Mouse (Mus musculus) lung, embryonic 15.5 days (tissue): ENCODE measurements around the gene Cdh16. TPM values are rescaled to one million over a fixed set of nuclear protein-coding genes. Genes with fewer than 3 reads are reported as not detected.

Experiments used
- ATAC-seq: fragments of 200-750 bp; cut with Nextera tagmentation; 2 replicates; pipeline ENCODE4 v1.8.0; 2017; ENCODE audit warnings: moderate number of reproducible peaks, borderline replicate concordance; ENCODE audit not compliant: low FRiP score, low TSS enrichment; ENCODE audit errors: extremely low read depth
- H3K27ac ChIP-seq: fragments of 300-500 bp; sonication (generic); 2 replicates; pipeline ENCODE4 v1.5.1; 2015; ENCODE audit warnings: moderate library complexity, mild to moderate bottlenecking, inconsistent platforms
- H3K27me3 ChIP-seq: fragments of 300-500 bp; sonication (generic); 2 replicates; pipeline ENCODE4 v1.6.1; 2015; ENCODE audit warnings: inconsistent platforms
- H3K36me3 ChIP-seq: fragments of 300-500 bp; sonication (generic); 2 replicates; pipeline ENCODE4 v1.6.1; 2015; ENCODE audit warnings: inconsistent platforms
- H3K4me1 ChIP-seq: fragments of 300-500 bp; sonication (generic); 2 replicates; pipeline ENCODE4 v1.6.1; 2015; ENCODE audit warnings: inconsistent platforms
- H3K4me2 ChIP-seq: fragments of 300-500 bp; sonication (generic); 2 replicates; pipeline ENCODE4 v1.6.1; 2015; ENCODE audit warnings: inconsistent platforms, mild to moderate bottlenecking, moderate library complexity
- H3K4me3 ChIP-seq: fragments of 300-500 bp; sonication (generic); 2 replicates; pipeline ENCODE4 v1.5.1; 2015; ENCODE audit warnings: mild to moderate bottlenecking, inconsistent platforms
- H3K9ac ChIP-seq: fragments of 300-500 bp; sonication (generic); 2 replicates; pipeline ENCODE4 v1.6.1; 2015; ENCODE audit warnings: inconsistent platforms
- H3K9me3 ChIP-seq: fragments of 300-500 bp; sonication (generic); 2 replicates; pipeline ENCODE4 v1.6.1; 2016; ENCODE audit warnings: inconsistent platforms
- WGBS: fragments of 180-500 bp; shearing (Covaris S2); methylation state at CpG from one replicate; pipeline ENCODE4 v1.1.7; 2015; 5-methylcytosine and 5-hydroxymethylcytosine counted together
- polyA plus RNA-seq: library from polyadenylated mRNA; unstranded; fragments of >200 nt; fragmentation: Nextera tagmentation; extraction: Ambion mirVana; gene quantifications from 2 replicates; pipeline ENCODE4 v1.2.1, GENCODE M21; 2015

Cdh16 gene
- polyA plus RNA-seq, 1 experiment from 2014 or later, result 53.5 TPM

GRCm38 (mm10) chr8:104610185-104610766, 13.9 kb downstream of the Cdh16 start:
- Histone ChIP-seq H3K4me1 (peaks cover 10% of the 10 kb centered on the region), H3K4me2 (no peak overlapping the region), H3K9me3 (no peaks in the 10 kb centered on the region), H3K4me3 (no peak overlapping the region), H3K36me3 (no peaks in the 10 kb centered on the region), H3K27ac (0 out of 2 replicates have a peak overlapping the region, but pooled peaks have one; percentile 50), H3K9ac (no peak overlapping the region), H3K27me3 (no peaks in the 10 kb centered on the region)
- ATAC-seq, result no peak
- 60% methylated on average over 12 of the region's 12 CpGs for WGBS

- Histone ChIP-seq H3K36me3 (no peaks in the 10 kb centered on the region), H3K4me1 (peaks cover 10% of the 10 kb centered on the region), H3K4me2 (no peak overlapping the region), H3K27ac (no peak overlapping the region), H3K4me3 (no peak overlapping the region), H3K9me3 (no peaks in the 10 kb centered on the region), H3K9ac (no peak overlapping the region), H3K27me3 (no peaks in the 10 kb centered on the region)
- ATAC-seq, result no peak
- 72% methylated on average over 8 of the region's 8 CpGs for WGBS
These were observed 15.0 kb downstream of the Cdh16 start for GRCm38 (mm10) chr8:104609222-104609621.

GRCm38 (mm10) chr8:104607944-104608343, 16.3 kb downstream of the Cdh16 start:
- Histone ChIP-seq H3K4me2 (no peak overlapping the region), H3K4me3 (no peak overlapping the region), H3K4me1 (peaks cover 10% of the 10 kb centered on the region), H3K9ac (no peak overlapping the region), H3K36me3 (no peaks in the 10 kb centered on the region), H3K27ac (no peak overlapping the region), H3K27me3 (no peaks in the 10 kb centered on the region), H3K9me3 (no peaks in the 10 kb centered on the region)
- 82% methylated on average over 2 of the region's 2 CpGs for WGBS
- no peak for ATAC-seq

- Histone ChIP-seq H3K4me2 (no peak overlapping the region), H3K4me1 (peaks cover 16% of the 10 kb centered on the region), H3K4me3 (no peak overlapping the region), H3K27me3 (no peaks in the 10 kb centered on the region), H3K9me3 (no peaks in the 10 kb centered on the region), H3K27ac (no peak overlapping the region), H3K36me3 (no peaks in the 10 kb centered on the region), H3K9ac (no peak overlapping the region)
- WGBS, result 36% methylated on average over 6 of the region's 6 CpGs
- ATAC-seq, result no peak
These were observed 17.9 kb downstream of the Cdh16 start for GRCm38 (mm10) chr8:104606329-104606728.

DNA sequence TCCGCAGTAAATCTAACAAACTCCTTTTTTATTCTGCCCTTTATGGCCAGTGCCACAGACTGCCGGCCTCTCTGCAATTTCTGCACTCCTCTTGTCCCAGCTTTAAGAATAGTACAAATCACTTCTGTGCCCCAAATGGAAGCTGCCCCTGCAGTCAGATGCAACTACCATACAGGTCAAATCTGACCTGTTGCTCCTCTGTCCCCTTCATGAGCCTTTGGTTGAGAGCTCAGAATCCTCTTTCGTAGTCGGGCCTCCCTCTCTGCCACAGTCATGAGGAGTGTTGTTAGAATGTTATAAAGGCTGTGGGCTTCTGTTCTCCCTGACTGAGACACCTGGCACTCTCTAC, 21.0 kb downstream of the Cdh16 start:
- WGBS, result 58% methylated on average over 4 of the region's 4 CpGs
- Histone ChIP-seq H3K9me3 (no peaks in the 10 kb centered on the region), H3K36me3 (no peaks in the 10 kb centered on the region), H3K9ac (no peak overlapping the region), H3K4me3 (no peak overlapping the region), H3K4me2 (no peak overlapping the region), H3K4me1 (peaks cover 16% of the 10 kb centered on the region), H3K27ac (no peak overlapping the region), H3K27me3 (no peaks in the 10 kb centered on the region)
- ATAC-seq, result no peak

DNA sequence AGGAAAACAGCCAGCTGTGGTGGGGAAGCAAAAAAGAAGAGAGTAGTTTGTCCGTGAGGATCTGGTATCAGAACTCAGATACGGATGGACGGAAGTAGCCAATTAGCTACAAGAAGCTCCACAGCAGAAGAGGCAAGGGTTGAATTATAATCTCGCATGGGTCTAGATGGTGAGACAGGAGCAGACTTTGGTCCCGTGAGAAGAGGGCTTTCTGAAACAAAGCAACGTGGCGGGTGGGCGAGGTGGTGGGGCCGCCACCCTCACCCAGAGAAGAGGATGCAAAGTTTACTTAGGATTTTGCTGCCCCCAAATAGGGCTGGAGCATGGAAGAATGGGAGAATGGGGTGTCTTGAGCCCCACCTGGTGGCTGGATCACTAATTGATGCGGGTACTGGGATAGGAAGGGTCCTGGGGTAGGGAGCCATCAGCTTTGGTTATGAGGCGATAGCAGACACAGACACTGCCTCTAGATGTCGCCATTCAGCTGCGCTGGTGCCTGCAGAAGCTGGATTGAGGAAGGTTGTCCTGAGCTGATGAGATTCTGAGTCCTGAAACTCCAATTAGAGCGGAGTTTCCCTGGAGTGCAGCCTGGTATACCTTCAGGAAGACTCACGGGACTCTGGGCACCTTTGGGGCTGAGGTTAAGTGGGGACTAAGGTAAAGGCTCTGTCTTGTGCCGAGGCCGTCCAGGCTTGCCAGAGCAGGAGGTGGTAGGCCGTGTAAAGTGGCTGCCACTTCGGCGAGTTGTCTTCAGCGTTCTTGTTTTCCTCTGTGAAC, 21.5 kb downstream of the Cdh16 start:
- H3K27ac ChIP-seq, result no peak overlapping the region
- peak; percentile 90 for ATAC-seq
- 17% methylated on average over 21 of the region's 21 CpGs for WGBS
- peaks cover 20% of the 10 kb centered on the region for H3K4me1 ChIP-seq
- no peaks in the 10 kb centered on the region for H3K9me3 ChIP-seq
- H3K9ac ChIP-seq, result peak overlapping the region; percentile 22
- no peaks in the 10 kb centered on the region for H3K27me3 ChIP-seq
- peak overlapping the region; percentile 64 for H3K4me2 ChIP-seq
- no peaks in the 10 kb centered on the region for H3K36me3 ChIP-seq
- H3K4me3 ChIP-seq, result peak overlapping the region; percentile 33

DNA sequence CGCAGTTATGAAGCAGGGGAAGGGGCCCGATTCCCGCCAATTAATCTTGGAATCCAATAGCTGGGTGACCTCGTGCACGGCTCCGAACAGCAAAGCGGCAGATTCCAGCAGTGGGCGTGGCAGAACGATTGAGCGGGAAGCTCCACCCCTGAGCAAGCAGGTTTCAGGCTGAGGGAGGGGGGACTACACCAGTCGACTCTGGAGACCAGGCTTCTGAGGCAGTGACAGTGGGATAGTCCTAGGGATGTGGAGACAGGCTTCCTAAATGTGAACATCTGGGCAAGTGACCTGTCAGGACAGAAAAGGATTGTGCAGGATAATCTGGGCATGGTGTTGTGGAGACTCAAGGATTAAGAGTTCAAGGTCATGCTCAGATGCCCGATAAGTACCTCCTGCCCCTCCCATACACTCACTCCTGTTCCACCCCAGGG, 22.2 kb downstream of the Cdh16 start:
- peak overlapping the region; percentile 64 for H3K4me2 ChIP-seq
- peak overlapping the region; percentile 33 for H3K4me3 ChIP-seq
- H3K9ac ChIP-seq, result peak overlapping the region; percentile 22; the same call in 1 of the 2 replicates

GRCm38 (mm10) chr8:104601386-104601785, 22.8 kb downstream of the Cdh16 start:
- H3K9me3 ChIP-seq, result no peaks in the 10 kb centered on the region
- WGBS, result 21% methylated on average over 7 of the region's 7 CpGs
- 0 out of 2 replicates have a peak overlapping the region, but pooled peaks have one; percentile 3 for H3K9ac ChIP-seq
- H3K27ac ChIP-seq, result no peak overlapping the region
- H3K27me3 ChIP-seq, result no peaks in the 10 kb centered on the region
- peaks cover 21% of the 10 kb centered on the region for H3K4me1 ChIP-seq
- no peak for ATAC-seq
- peak overlapping the region; percentile 64 for H3K4me2 ChIP-seq
- H3K36me3 ChIP-seq, result no peaks in the 10 kb centered on the region
- peak overlapping the region; percentile 33; the same call in 1 of the 2 replicates for H3K4me3 ChIP-seq

More for the DNA sequence above, 22.2 kb downstream of the Cdh16 start:
- Histone ChIP-seq H3K27me3 (no peaks in the 10 kb centered on the region), H3K36me3 (no peaks in the 10 kb centered on the region), H3K9me3 (no peaks in the 10 kb centered on the region), H3K4me1 (peaks cover 21% of the 10 kb centered on the region), H3K27ac (no peak overlapping the region)
- ATAC-seq, result peak; percentile 20; the same call in 1 of the 2 replicates
- WGBS, result 1% methylated on average over 12 of the region's 12 CpGs

GRCm38 (mm10) chr8:104598496-104598895, 25.7 kb downstream of the Cdh16 start:
- Histone ChIP-seq H3K27ac (no peak overlapping the region), H3K9ac (no peak overlapping the region), H3K27me3 (no peaks in the 10 kb centered on the region), H3K36me3 (peaks cover 13% of the 10 kb centered on the region), H3K9me3 (no peaks in the 10 kb centered on the region), H3K4me1 (peaks cover 21% of the 10 kb centered on the region), H3K4me3 (no peak overlapping the region), H3K4me2 (no peak overlapping the region)
- WGBS, result 38% methylated on average over 6 of the region's 6 CpGs
- ATAC-seq, result no peak

- WGBS, result 55% methylated on average over 6 of the region's 6 CpGs
- no peak overlapping the region for H3K4me2 ChIP-seq
- no peak overlapping the region for H3K9ac ChIP-seq
- H3K27me3 ChIP-seq, result no peaks in the 10 kb centered on the region
- peaks cover 13% of the 10 kb centered on the region for H3K36me3 ChIP-seq
- ATAC-seq, result no peak
- H3K4me1 ChIP-seq, result peaks cover 23% of the 10 kb centered on the region
- no peak overlapping the region for H3K4me3 ChIP-seq
- H3K9me3 ChIP-seq, result no peaks in the 10 kb centered on the region
- peak overlapping the region; percentile 34; the same call in 1 of the 2 replicates for H3K27ac ChIP-seq
These were observed 26.5 kb downstream of the Cdh16 start for GRCm38 (mm10) chr8:104597656-104598055.

- H3K4me3 ChIP-seq, result no peak overlapping the region
- H3K27ac ChIP-seq, result no peak overlapping the region
- H3K9ac ChIP-seq, result no peak overlapping the region
- no peaks in the 10 kb centered on the region for H3K9me3 ChIP-seq
- no peak for ATAC-seq
- H3K36me3 ChIP-seq, result peaks cover 13% of the 10 kb centered on the region
- 78% methylated on average over 21 of the region's 21 CpGs for WGBS
- peaks cover 20% of the 10 kb centered on the region for H3K4me1 ChIP-seq
- no peaks in the 10 kb centered on the region for H3K27me3 ChIP-seq
- no peak overlapping the region for H3K4me2 ChIP-seq
These were observed 28.2 kb downstream of the Cdh16 start for GRCm38 (mm10) chr8:104595773-104596536.
